ENCODE assay signal across 8 mouse cellular contexts in genomic region chr1:52118860-52119591, GRCm38 (mm10). TPM values are rescaled to one million over a fixed set of nuclear protein-coding genes. Genes with fewer than 3 reads are reported as not detected.
DNase-seq lines count a peak whose midpoint lies in the region; ATAC-seq and TF ChIP-seq lines count a peak whose summit lies in the region.

Gene Stat1 (plus strand): TSS chr1:52119440.

- TF ChIP-seq RAD21 in CH12.LX (IDR thresholded peaks at IDR 0.05; ENCODE audit: low read depth, low read length) = no peak

- TF ChIP-seq POLR2A in CH12.LX (IDR thresholded peaks at IDR 0.05; ENCODE audit: low read depth, low read length) = peak; percentile 47; the same call in 1 of the 2 replicates
- TF ChIP-seq POLR2A in testis, adult 2 months (IDR thresholded peaks at IDR 0.05; ENCODE audit: control insufficient read depth, low read depth, low read length) = peak; percentile 49; the same call in 1 of the 2 replicates

- H3K27ac ChIP-seq in CH12.LX (ENCODE audit: insufficient read depth, low read depth) = peak within 1 kb of the TSS; percentile 84
- H3K27ac ChIP-seq in forebrain, embryonic 12.5 days = peak within 1 kb of the TSS; percentile 27; the same call in 1 of the 2 replicates
- peak within 1 kb of the TSS; percentile 89 for H3K27ac ChIP-seq in heart, postnatal 0 days (ENCODE audit: low read depth)
- peak within 1 kb of the TSS; percentile 73 for H3K27ac ChIP-seq in liver, embryonic 16.5 days (ENCODE audit: low read length)
- peak within 1 kb of the TSS; percentile 59 for H3K27ac ChIP-seq in neural tube, embryonic 13.5 days (replicated peaks)
- peak within 1 kb of the TSS; percentile 93 for H3K27ac ChIP-seq in testis, adult 2 months (ENCODE audit: control insufficient read depth, insufficient read depth, low read depth, low read length)

- H3K27me3 ChIP-seq in CH12.LX (replicated peaks) = peaks cover 2% of the 10 kb centered on the region
- no peaks in the 10 kb centered on the region for H3K27me3 ChIP-seq in forebrain, embryonic 12.5 days
- H3K27me3 ChIP-seq in heart, postnatal 0 days (ENCODE audit: control insufficient read depth, insufficient read depth, low read length) = no peaks in the 10 kb centered on the region
- H3K27me3 ChIP-seq in liver, embryonic 16.5 days (ENCODE audit: control insufficient read depth, insufficient read depth, low read depth, low read length) = no peaks in the 10 kb centered on the region
- no peaks in the 10 kb centered on the region for H3K27me3 ChIP-seq in neural tube, embryonic 13.5 days
- no peaks in the 10 kb centered on the region for H3K27me3 ChIP-seq in testis, adult 2 months (ENCODE audit: control insufficient read depth, insufficient read depth, low read length)

- TF ChIP-seq CTCF in CH12.LX (conservative IDR thresholded peaks at IDR 0.05 in 1 of 2, IDR thresholded peaks at IDR 0.05 in 1 of 2; ENCODE audit: low read depth in 2 of 2, low read length in 2 of 2) = 0 out of 4 replicates have a peak, but pooled peaks of 1 of the 2 experiments have one; percentile 21
- TF ChIP-seq CTCF in heart, postnatal 0 days (IDR thresholded peaks at IDR 0.05; ENCODE audit: low read depth) = 0 out of 2 replicates have a peak, but pooled peaks have one; percentile 3
- no peak for TF ChIP-seq CTCF in testis, adult 2 months (IDR thresholded peaks at IDR 0.05; ENCODE audit: control insufficient read depth, insufficient read depth, insufficient replicate concordance, low read depth, low read length)

- H3K4me3 ChIP-seq in CH12.LX (replicated peaks in 1 of 3; ENCODE audit: low read depth in 2 of 3, low read length in 2 of 3, poor library complexity in 1 of 3) = peak within 1 kb of the TSS; percentile 57 to 98 (median 93)
- H3K4me3 ChIP-seq in forebrain, embryonic 12.5 days (replicated peaks) = peak within 1 kb of the TSS; percentile 79
- peak within 1 kb of the TSS; percentile 98 for H3K4me3 ChIP-seq in heart, postnatal 0 days (ENCODE audit: low read depth, low read length)
- H3K4me3 ChIP-seq in liver, embryonic 16.5 days (ENCODE audit: low read depth, low read length) = peak within 1 kb of the TSS; percentile 77
- peak within 1 kb of the TSS; percentile 87 for H3K4me3 ChIP-seq in neural tube, embryonic 13.5 days
- peak within 1 kb of the TSS; percentile 99 for H3K4me3 ChIP-seq in testis, adult 2 months (ENCODE audit: control insufficient read depth, low read depth, low read length)

- H3K79me2 ChIP-seq in CH12.LX (replicated peaks; ENCODE audit: control insufficient read depth, extremely low read depth, insufficient read depth, poor library complexity, severe bottlenecking) = peaks cover 36% of the 10 kb centered on the region

- peaks cover 19 to 25% of the 10 kb centered on the region in 2 experiments for H3K36me3 ChIP-seq in CH12.LX (replicated peaks in 1 of 2; ENCODE audit: control insufficient read depth in 1 of 2, insufficient read depth in 1 of 2, low read length in 1 of 2)
- no peaks in the 10 kb centered on the region for H3K36me3 ChIP-seq in forebrain, embryonic 12.5 days (replicated peaks)
- H3K36me3 ChIP-seq in heart, postnatal 0 days (replicated peaks; ENCODE audit: control insufficient read depth, insufficient read depth, low read length) = peaks cover 21% of the 10 kb centered on the region
- H3K36me3 ChIP-seq in liver, embryonic 16.5 days (ENCODE audit: control insufficient read depth, insufficient read depth) = no peaks in the 10 kb centered on the region
- no peaks in the 10 kb centered on the region for H3K36me3 ChIP-seq in neural tube, embryonic 13.5 days
- no peaks in the 10 kb centered on the region for H3K36me3 ChIP-seq in testis, adult 2 months (ENCODE audit: control insufficient read depth, insufficient read depth, low read length)

- TF ChIP-seq EP300 in CH12.LX (IDR thresholded peaks at IDR 0.05; ENCODE audit: low read length) = peak; percentile 12; the same call in 1 of the 2 replicates
- TF ChIP-seq EP300 in heart, postnatal 0 days (IDR thresholded peaks at IDR 0.05; ENCODE audit: low read depth) = peak; percentile 60; the same call in 1 of the 2 replicates

- no peaks in the 10 kb centered on the region for H3K9me3 ChIP-seq in CH12.LX (replicated peaks; ENCODE audit: low read length)
- no peaks in the 10 kb centered on the region for H3K9me3 ChIP-seq in forebrain, embryonic 12.5 days
- H3K9me3 ChIP-seq in heart, postnatal 0 days (replicated peaks; ENCODE audit: control insufficient read depth, low read length) = no peaks in the 10 kb centered on the region
- no peaks in the 10 kb centered on the region for H3K9me3 ChIP-seq in liver, embryonic 16.5 days (replicated peaks; ENCODE audit: control insufficient read depth, low read length)
- no peaks in the 10 kb centered on the region for H3K9me3 ChIP-seq in neural tube, embryonic 13.5 days

- peak within 1 kb of the TSS; percentile 94 for H3K4me2 ChIP-seq in CH12.LX (ENCODE audit: insufficient read depth, low read depth, poor library complexity, severe bottlenecking)
- H3K4me2 ChIP-seq in forebrain, embryonic 12.5 days = peak within 1 kb of the TSS; percentile 95
- H3K4me2 ChIP-seq in heart, postnatal 0 days (ENCODE audit: low read depth, low read length) = peak within 1 kb of the TSS; percentile 68
- H3K4me2 ChIP-seq in liver, embryonic 16.5 days (ENCODE audit: low read depth, low read length) = peak within 1 kb of the TSS; percentile 78
- peak within 1 kb of the TSS; percentile 81 for H3K4me2 ChIP-seq in neural tube, embryonic 13.5 days

- in situ Hi-C loops in CH12.LX (cut with MboI; ENCODE audit: low pct_ligation_motif_present, low pct_unique_long_range_greater_than_20kb, low sequenced_read_pairs) = loop anchor here (25.0 kb wide), 1 partner anchor 518 kb away; the partner anchor contains the start of gene Nemp2

- ATAC-seq in forebrain, embryonic 12.5 days (ENCODE audit: low FRiP score) = peak; percentile 96
- ATAC-seq in heart, postnatal 0 days (ENCODE audit: insufficient read depth, low read depth) = peak; percentile 91
- ATAC-seq in liver, embryonic 16.5 days (ENCODE audit: low read depth) = peak; percentile 93
- peak; percentile 94 for ATAC-seq in neural tube, embryonic 13.5 days (ENCODE audit: low read depth)

- dilution Hi-C loops in CH12.LX (cut with MboI; ENCODE audit: extremely low pct_ligation_motif_present, extremely low pct_unique_long_range_greater_than_20kb, low sequenced_read_pairs) = no loop called here

- peak; percentile 92 for DNase-seq in CH12.LX (ENCODE audit: extremely low read depth)
- peak; percentile 87 for DNase-seq in c-Kit-positive CD71-positive TER-119-negative erythroid progenitor cells, embryonic 14.5 days (ENCODE audit: low read depth)
- DNase-seq in heart, postnatal 0 days (ENCODE audit: low spot score) = peak; percentile 82
- peak; percentile 92 to 95 for DNase-seq in kidney, postnatal 4 days

- peaks cover 9 to 39% of the 10 kb centered on the region in 2 experiments for H3K4me1 ChIP-seq in CH12.LX (ENCODE audit: control insufficient read depth in 1 of 2, insufficient read depth in 2 of 2)
- peaks cover 16% of the 10 kb centered on the region for H3K4me1 ChIP-seq in forebrain, embryonic 12.5 days
- 0 out of 2 replicates have a peak, but pooled peaks cover 9% of the 10 kb centered on the region for H3K4me1 ChIP-seq in heart, postnatal 0 days (ENCODE audit: control insufficient read depth, insufficient read depth)
- peaks cover 15% of the 10 kb centered on the region for H3K4me1 ChIP-seq in liver, embryonic 16.5 days (ENCODE audit: control insufficient read depth, low read depth, low read length)
- peaks cover 15% of the 10 kb centered on the region for H3K4me1 ChIP-seq in neural tube, embryonic 13.5 days (replicated peaks)
- peaks cover 12% of the 10 kb centered on the region for H3K4me1 ChIP-seq in testis, adult 2 months (ENCODE audit: control insufficient read depth, insufficient read depth, low read length)

- WGBS in forebrain, embryonic 12.5 days = 5% methylated on average over 37 of the region's 37 CpGs
- WGBS in heart, postnatal 0 days = 4% methylated on average over 35 of the region's 37 CpGs
- WGBS in liver, embryonic 16.5 days (ENCODE audit: insufficient replicate concordance) = 3% methylated on average over 37 of the region's 37 CpGs
- 5% methylated on average over 37 of the region's 37 CpGs for WGBS in neural tube, embryonic 13.5 days

- H3K9ac ChIP-seq in CH12.LX (ENCODE audit: insufficient read depth, low read depth) = peak within 1 kb of the TSS; percentile 75
- H3K9ac ChIP-seq in forebrain, embryonic 12.5 days = peak within 1 kb of the TSS; percentile 62
- H3K9ac ChIP-seq in heart, postnatal 0 days (replicated peaks; ENCODE audit: low read depth, low read length) = peak within 1 kb of the TSS; percentile 89
- peak within 1 kb of the TSS; percentile 74 for H3K9ac ChIP-seq in liver, embryonic 16.5 days (ENCODE audit: low read depth, low read length)
- peak within 1 kb of the TSS; percentile 82 for H3K9ac ChIP-seq in neural tube, embryonic 13.5 days

TF ChIP-seq in CH12.LX, 34 proteins besides CTCF, POLR2A, EP300 and RAD21 (continues in another document):
- TF ChIP-seq SIN3A (IDR thresholded peaks at IDR 0.05; ENCODE audit: low read length) (peak; percentile 91), CHD2 (IDR thresholded peaks at IDR 0.05; ENCODE audit: low read length) (peak; percentile 74), PAX5 (IDR thresholded peaks at IDR 0.05; ENCODE audit: low read length) (no peak), MYC (IDR thresholded peaks at IDR 0.05; ENCODE audit: low read depth, low read length) (0 out of 2 replicates have a peak, but pooled peaks have one; percentile 13), RCOR1 (conservative IDR thresholded peaks at IDR 0.05; ENCODE audit: low read depth, low read length) (no peak), TCF12 (IDR thresholded peaks at IDR 0.05; ENCODE audit: low read depth, low read length) (peak; percentile 94), HCFC1 (IDR thresholded peaks at IDR 0.05; ENCODE audit: low read depth, low read length) (peak; percentile 76), ZC3H11A (IDR thresholded peaks at IDR 0.05; ENCODE audit: low read depth, low read length) (no peak), TBP (conservative IDR thresholded peaks at IDR 0.05; ENCODE audit: low read depth, low read length) (no peak), ZNF384 (IDR thresholded peaks at IDR 0.05; ENCODE audit: low read depth, low read length) (peak; percentile 38; the same call in 1 of the 2 replicates), MAX (IDR thresholded peaks at IDR 0.05; ENCODE audit: low read length) (peak; percentile 74; the same call in 1 of the 2 replicates)

RNA-seq across cellular contexts. Expression of gene Stat1, which starts in this region (rescaled TPM):
- total RNA-seq in CH12.LX (2012; rRNA removed) (119 and 143 TPM in 2 replicates), CH12.LX (2014; rRNA removed) (179 and 190 TPM in 2 replicates)
- 94.6 and 101 TPM in 2 replicates for polyA plus RNA-seq in CH12.LX (2012; ENCODE audit: insufficient read length, low read depth)
- 14.7 and 15.4 TPM in 2 replicates for polyA plus RNA-seq in forebrain, embryonic 12.5 days (2016; fragmentation: Nextera tagmentation; extraction: Ambion mirVana)
- total RNA-seq in heart, postnatal 0 days (2014; rRNA removed; ENCODE audit: low replicate concordance) = 55.1 and 70.0 TPM in 2 replicates
- polyA plus RNA-seq in heart, postnatal 0 days (2015; fragmentation: Nextera tagmentation; extraction: Ambion mirVana) = 22.3 and 23.0 TPM in 2 replicates
- polyA plus RNA-seq in liver, embryonic 16.5 days (2015; fragmentation: Nextera tagmentation; extraction: Ambion mirVana) = 19.8 TPM in 2 replicates
- 15.0 and 21.1 TPM in 2 replicates for polyA plus RNA-seq in neural tube, embryonic 13.5 days (2015; fragmentation: Nextera tagmentation; extraction: Ambion mirVana)
- 8.3 and 8.5 TPM in 2 replicates for polyA plus RNA-seq in testis, adult 2 months (2012; rRNA removed)

Comparison
In these comparisons a context has a peak if more than half of its experiments do, and no peak if none do; other contexts are left out.
1. Peak in every context shown above with its lines: DNase-seq, ATAC-seq, H3K4me3 ChIP-seq and H3K27ac ChIP-seq.
2. H3K27ac ChIP-seq: peak in every context shown above with its lines; median percentile 93 in testis, adult 2 months; 89 in heart, postnatal 0 days; 84 in CH12.LX; 73 in liver, embryonic 16.5 days; 59 in neural tube, embryonic 13.5 days; 27 in forebrain, embryonic 12.5 days.